Mouse (Mus musculus) midbrain, postnatal 0 days (tissue): Measurements from ENCODE around the gene Olfr713. TPM values are rescaled to one million over a fixed set of nuclear protein-coding genes. Genes with fewer than 3 reads are reported as not detected.

Experiments
- ATAC-seq: fragments of 200-750 bp; cut with Nextera tagmentation; 2 replicates; pipeline ENCODE4 v1.8.0; 2017; ENCODE audit warnings: moderate number of reproducible peaks, mild to moderate bottlenecking, moderate TSS enrichment, moderate library complexity; ENCODE audit not compliant: low FRiP score
- DNase-seq: peaks from one replicate; pipeline ENCODE4 v3.0.0-alpha.2; 2015; ENCODE audit warnings: low spot score
- H3K27ac ChIP-seq: fragments of 300-500 bp; sonication (generic); 2 replicates; pipeline ENCODE4 v1.5.1; 2014; ENCODE audit warnings: low read depth, mild to moderate bottlenecking, low read length, mixed read lengths
- H3K27me3 ChIP-seq: fragments of 300-500 bp; sonication (generic); 2 replicates; pipeline ENCODE4 v1.6.1; 2014; ENCODE audit warnings: low read length, control low read depth, mixed read lengths; ENCODE audit not compliant: insufficient read depth
- H3K36me3 ChIP-seq: fragments of 300-500 bp; sonication (generic); 2 replicates; pipeline ENCODE4 v1.6.1; 2014; ENCODE audit warnings: low read length, control low read depth, mixed read lengths; ENCODE audit not compliant: insufficient read depth
- H3K4me1 ChIP-seq: fragments of 300-500 bp; sonication (generic); 2 replicates; pipeline ENCODE4 v1.6.1; 2014; ENCODE audit warnings: mild to moderate bottlenecking, control low read depth, antibody characterized with exemption, low read length, mixed read lengths; ENCODE audit not compliant: insufficient read depth
- H3K4me2 ChIP-seq: fragments of 300-500 bp; sonication (generic); 2 replicates; pipeline ENCODE4 v1.6.1; 2014; ENCODE audit warnings: low read depth, mild to moderate bottlenecking, low read length, mixed read lengths; ENCODE audit not compliant: poor library complexity, severe bottlenecking
- H3K4me3 ChIP-seq: fragments of 300-500 bp; sonication (generic); 2 replicates; pipeline ENCODE4 v1.5.1; 2014; ENCODE audit warnings: low read depth, mild to moderate bottlenecking, low read length, moderate library complexity
- H3K9ac ChIP-seq: fragments of 300-500 bp; sonication (generic); replicated peaks from 2 replicates; pipeline ENCODE4 v1.6.1; 2014; ENCODE audit warnings: mild to moderate bottlenecking, low read length, moderate library complexity, mixed read lengths; ENCODE audit not compliant: poor library complexity, severe bottlenecking
- H3K9me3 ChIP-seq: fragments of 300-500 bp; sonication (generic); 2 replicates; pipeline ENCODE4 v1.6.1; 2016; ENCODE audit warnings: low read length, control low read depth
- CTCF ChIP-seq: IDR thresholded peaks from 2 replicates; pipeline ENCODE4 v1.5.1; 2016; ENCODE audit warnings: antibody characterized with exemption, mild to moderate bottlenecking
- WGBS: fragments of 180-500 bp; shearing (Covaris S2); extraction: QIAGEN DNeasy Blood & Tissue Kit; methylation state at CpG from one replicate; pipeline ENCODE4 v1.1.7; 2014; 5-methylcytosine and 5-hydroxymethylcytosine counted together
- polyA plus RNA-seq: library from polyadenylated mRNA; unstranded; fragments of >200 nt; fragmentation: Nextera tagmentation; extraction: Ambion mirVana; gene quantifications from 2 replicates; pipeline ENCODE4 v1.2.1, GENCODE M21; 2015
- total RNA-seq: library from RNA; depleted of rRNA; stranded (reverse); fragments of >200 nt; gene quantifications from 2 replicates; pipeline ENCODE4 v1.2.3, GENCODE M21; 2014; rRNA removed

Olfr713 gene
- total RNA-seq (not detected in 2 replicates), polyA plus RNA-seq (not detected in 2 replicates)

DNA sequence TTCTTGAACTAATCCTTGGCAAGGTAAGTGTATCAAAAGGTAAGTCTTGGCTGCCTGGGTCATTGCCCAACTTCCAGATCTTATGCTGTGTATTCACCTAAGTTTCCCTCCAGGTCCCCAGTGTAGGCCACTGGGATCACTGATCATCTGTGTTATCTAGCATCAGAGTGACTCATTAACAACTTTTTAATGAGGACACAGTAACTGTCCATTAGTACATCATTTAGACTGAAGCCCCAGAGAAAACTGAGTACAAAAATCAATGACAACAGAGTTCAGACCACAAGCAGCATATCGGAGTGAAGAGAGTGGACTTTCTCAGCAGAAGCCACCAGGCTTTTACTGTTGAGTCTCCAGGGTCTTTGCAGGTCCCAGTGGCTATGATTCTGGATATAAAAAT is at the start of gene Olfr713:
Gene Olfr713 (plus strand): TSS at position 301 of the 400 bp plus-strand sequence.
- no peaks in the 10 kb centered on the region for H3K9me3 ChIP-seq
- H3K36me3 ChIP-seq, result no peaks in the 10 kb centered on the region
- no peak within 1 kb of the TSS for H3K4me2 ChIP-seq
- no peak within 1 kb of the TSS for H3K27ac ChIP-seq
- H3K4me1 ChIP-seq, result no peaks in the 10 kb centered on the region
- no peak within 1 kb of the TSS for H3K4me3 ChIP-seq
- ATAC-seq, result no peak
- H3K9ac ChIP-seq, result no peak within 1 kb of the TSS
- WGBS, result 94% methylated on average over 1 of the region's 1 CpGs
- H3K27me3 ChIP-seq, result no peaks in the 10 kb centered on the region
- no peak for DNase-seq
- no peak for TF ChIP-seq CTCF

DNA sequence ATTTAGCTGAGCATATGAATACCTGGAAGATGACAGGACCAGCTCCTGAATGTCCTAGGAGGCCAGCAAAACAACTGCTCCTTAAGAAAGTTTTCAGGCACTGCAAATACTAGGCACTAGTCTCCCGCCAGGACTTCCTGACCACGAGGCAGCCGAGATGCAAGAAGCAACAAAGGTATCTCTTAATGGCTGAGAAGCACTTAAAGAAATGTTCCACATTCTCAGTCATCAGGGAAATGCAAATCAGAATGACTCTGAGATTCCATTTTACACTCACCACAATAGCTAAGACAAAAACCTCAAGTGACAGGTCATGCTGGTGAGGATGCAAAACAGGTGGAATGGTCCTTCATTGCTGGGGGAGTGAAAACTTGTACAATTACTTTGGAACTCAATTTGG is 45.7 kb upstream of the Olfr713 start:
- Histone ChIP-seq H3K4me1 (no peaks in the 10 kb centered on the region), H3K27ac (no peak overlapping the region), H3K9me3 (peaks cover 4% of the 10 kb centered on the region; the same call in 1 of the 2 replicates), H3K36me3 (no peaks in the 10 kb centered on the region), H3K9ac (no peak overlapping the region), H3K4me3 (no peak overlapping the region), H3K27me3 (no peaks in the 10 kb centered on the region), H3K4me2 (no peak overlapping the region)
- DNase-seq (no peak), ATAC-seq (no peak)
- TF ChIP-seq CTCF, result no peak
- 86% methylated on average over 3 of the region's 3 CpGs for WGBS

DNA sequence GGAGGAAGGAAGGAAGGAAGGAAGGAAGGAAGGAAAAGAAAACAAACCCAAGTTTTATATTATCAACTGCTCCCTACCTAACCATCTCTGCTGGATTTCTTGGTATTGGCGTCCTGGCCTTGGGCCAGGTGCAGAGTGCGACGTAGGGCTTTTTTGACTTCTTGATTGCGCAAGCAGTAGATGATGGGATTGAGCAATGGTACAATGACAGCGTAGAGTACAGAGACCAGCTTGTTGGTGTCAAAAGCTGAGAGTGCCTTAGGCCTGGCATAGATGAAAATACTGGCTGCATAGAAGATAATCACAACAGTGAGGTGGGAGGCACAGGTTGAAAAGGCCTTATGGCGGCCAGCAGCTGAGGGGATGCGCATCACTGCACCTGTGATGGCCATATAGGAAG is 30.2 kb upstream of the Olfr713 start:
- Histone ChIP-seq H3K4me2 (no peak overlapping the region), H3K27me3 (no peaks in the 10 kb centered on the region), H3K4me3 (no peak overlapping the region), H3K9ac (no peak overlapping the region), H3K4me1 (no peaks in the 10 kb centered on the region), H3K36me3 (no peaks in the 10 kb centered on the region), H3K27ac (no peak overlapping the region), H3K9me3 (0 out of 2 replicates have a peak, but pooled peaks cover 6% of the 10 kb centered on the region)
- 87% methylated on average over 7 of the region's 7 CpGs for WGBS
- DNase-seq (no peak), ATAC-seq (no peak)
- no peak for TF ChIP-seq CTCF

DNA sequence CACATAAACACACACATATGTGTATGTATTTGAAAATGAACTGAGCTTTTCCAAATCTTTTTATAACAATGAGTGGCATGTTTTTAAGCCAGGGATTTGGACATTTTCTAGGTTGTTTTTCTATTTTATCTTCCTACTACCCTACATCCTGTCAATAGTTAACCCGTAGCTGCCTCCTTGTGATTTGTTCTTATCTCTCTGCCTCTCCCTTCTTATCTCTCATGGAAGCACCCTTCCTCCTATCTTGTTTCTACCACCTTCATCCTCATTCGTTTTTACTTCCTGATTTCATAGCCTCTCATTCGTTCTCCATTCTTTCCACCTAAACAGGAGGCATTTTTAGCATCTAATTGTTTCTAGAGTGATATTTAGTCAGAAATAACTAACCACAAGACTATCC is 26.8 kb upstream of the Olfr713 start:
- Histone ChIP-seq H3K9me3 (0 out of 2 replicates have a peak, but pooled peaks cover 6% of the 10 kb centered on the region), H3K4me2 (no peak overlapping the region), H3K4me3 (no peak overlapping the region), H3K9ac (no peak overlapping the region), H3K4me1 (no peaks in the 10 kb centered on the region), H3K36me3 (no peaks in the 10 kb centered on the region), H3K27ac (no peak overlapping the region), H3K27me3 (no peaks in the 10 kb centered on the region)
- ATAC-seq, result no peak
- 63% methylated on average over 3 of the region's 3 CpGs for WGBS
- no peak for DNase-seq
- no peak for TF ChIP-seq CTCF

DNA sequence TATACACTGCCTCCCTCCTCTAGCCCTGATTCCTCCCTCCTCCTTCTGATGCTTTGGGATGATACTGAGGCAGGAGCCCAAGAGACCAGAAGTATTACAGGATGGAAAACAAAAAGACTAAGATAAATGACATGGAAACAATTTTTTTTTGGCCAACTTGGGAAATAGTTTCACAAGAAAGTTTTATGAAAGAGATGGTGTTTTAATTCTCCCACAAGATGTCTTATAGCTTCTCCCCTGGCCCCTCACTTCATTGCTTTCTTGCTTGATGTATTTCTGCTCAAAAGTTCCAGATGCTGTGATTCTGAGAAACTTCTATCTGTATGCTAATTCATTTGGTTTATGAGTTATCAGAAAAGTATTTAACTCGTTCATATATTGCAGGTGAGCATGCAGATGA is 25.0 kb upstream of the Olfr713 start, which contains the start of gene Olfr2:
Gene Olfr2 (minus strand): TSS at position 101 of the 400 bp plus-strand sequence.
- H3K4me2 ChIP-seq, result no peak within 1 kb of the TSS
- no peak for ATAC-seq
- WGBS, result 55% methylated on average over 1 of the region's 1 CpGs

DNA sequence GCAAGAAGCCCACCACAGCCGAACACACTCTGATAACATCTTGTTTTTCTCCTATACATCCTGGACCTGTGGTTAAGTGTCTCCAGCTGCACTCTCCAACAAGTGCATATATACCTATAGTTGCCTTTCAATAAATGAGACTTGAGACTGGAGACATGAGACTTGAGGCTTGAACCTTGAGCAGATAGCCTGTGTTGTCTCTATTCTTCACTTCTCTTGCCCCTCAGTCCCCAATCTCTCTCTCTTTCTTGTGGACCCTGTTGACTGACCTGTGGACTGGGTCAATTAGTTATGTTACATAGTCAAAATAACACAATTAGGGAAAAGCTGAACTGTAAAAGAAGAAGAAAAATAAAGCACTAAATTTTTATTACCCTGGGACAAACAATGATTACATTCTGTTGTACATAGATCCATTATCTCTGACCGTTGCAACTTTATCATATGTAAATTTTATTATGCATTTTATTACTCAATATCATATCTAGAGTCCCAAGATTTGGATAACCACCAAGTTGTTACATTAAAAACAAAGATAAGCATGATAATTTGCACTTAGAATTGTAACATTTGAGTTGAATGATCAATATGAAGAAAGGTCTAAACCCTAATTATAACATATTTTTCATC is 9.1 kb downstream of the Olfr713 start:
- ATAC-seq, result no peak
- Histone ChIP-seq H3K4me1 (no peaks in the 10 kb centered on the region), H3K9me3 (no peaks in the 10 kb centered on the region), H3K27ac (no peak overlapping the region), H3K27me3 (no peaks in the 10 kb centered on the region), H3K36me3 (no peaks in the 10 kb centered on the region), H3K9ac (no peak overlapping the region), H3K4me3 (no peak overlapping the region), H3K4me2 (no peak overlapping the region)
- DNase-seq, result no peak
- no peak for TF ChIP-seq CTCF
- 84% methylated on average over 2 of the region's 2 CpGs for WGBS

More for the DNA sequence above, 25.0 kb upstream of the Olfr713 start, which contains the start of gene Olfr2:
- no peak within 1 kb of the TSS for H3K9ac ChIP-seq
- no peaks in the 10 kb centered on the region for H3K27me3 ChIP-seq
- no peaks in the 10 kb centered on the region for H3K36me3 ChIP-seq
- no peak for TF ChIP-seq CTCF
- H3K4me3 ChIP-seq, result no peak within 1 kb of the TSS
- H3K4me1 ChIP-seq, result no peaks in the 10 kb centered on the region
- DNase-seq, result no peak
- 0 out of 2 replicates have a peak, but pooled peaks cover 5% of the 10 kb centered on the region for H3K9me3 ChIP-seq
- no peak within 1 kb of the TSS for H3K27ac ChIP-seq
